Mouse (Mus musculus) macrophage (primary cell): ENCODE measurements around the gene Ggcx. TPM values are rescaled to one million over a fixed set of nuclear protein-coding genes. Genes with fewer than 3 reads are reported as not detected.
A peak's percentile ranks its signal among the peaks of the same experiment; 100 is the strongest.

ENCODE experiments used
- H3K27ac ChIP-seq: fragments of 350-480 bp; formaldehyde crosslinking; 2 replicates; pipeline ENCODE4 v1.9.0; 2021
- H3K36me3 ChIP-seq: fragments of 350-480 bp; formaldehyde crosslinking; 2 replicates; pipeline ENCODE4 v1.9.0; 2021; ENCODE audit errors: inconsistent target
- H3K4me3 ChIP-seq: fragments of 350-480 bp; formaldehyde crosslinking; 2 replicates; pipeline ENCODE4 v1.9.0; 2021; ENCODE audit errors: inconsistent target
- H3K79me2 ChIP-seq: fragments of 350-480 bp; formaldehyde crosslinking; 2 replicates; pipeline ENCODE4 v1.9.0; 2021; ENCODE audit errors: inconsistent target
- WGBS: methylation state at CpG from one replicate; pipeline ENCODE4 v1.1.7; 2026; ENCODE audit warnings: inconsistent platforms; ENCODE audit not compliant: missing documents; 5-methylcytosine and 5-hydroxymethylcytosine counted together
- polyA plus RNA-seq: library from polyadenylated mRNA; stranded (reverse); fragments of 250-400 nt; gene quantifications from 3 replicates; pipeline ENCODE4 v1.2.4, GENCODE M21; 2018; ENCODE audit warnings: inconsistent platforms

Ggcx gene
- polyA plus RNA-seq, 1 experiment from 2014 or later = 7.0 TPM

GRCm38 (mm10) chr6:72392341-72392740, 21.8 kb upstream of the Ggcx start:
- Histone ChIP-seq H3K27ac (no peak overlapping the region), H3K4me3 (no peak overlapping the region), H3K36me3 (peaks cover 16% of the 10 kb centered on the region), H3K79me2 (peaks cover 36% of the 10 kb centered on the region)
- WGBS = 98% methylated on average over 4 of the region's 5 CpGs

- 91% methylated on average over 7 of the region's 10 CpGs for WGBS
- no peak overlapping the region for H3K4me3 ChIP-seq
- H3K36me3 ChIP-seq = no peaks in the 10 kb centered on the region
- no peaks in the 10 kb centered on the region for H3K79me2 ChIP-seq
- no peak overlapping the region for H3K27ac ChIP-seq
These were observed 17.3 kb upstream of the Ggcx start for GRCm38 (mm10) chr6:72396837-72397251.

- H3K36me3 ChIP-seq = no peaks in the 10 kb centered on the region
- no peak overlapping the region for H3K4me3 ChIP-seq
- 89% methylated on average over 2 of the region's 2 CpGs for WGBS
- H3K79me2 ChIP-seq = no peaks in the 10 kb centered on the region
- no peak overlapping the region for H3K27ac ChIP-seq
These were observed 14.1 kb upstream of the Ggcx start for GRCm38 (mm10) chr6:72399967-72400366.

- Histone ChIP-seq H3K4me3 (no peak overlapping the region), H3K27ac (no peak overlapping the region), H3K36me3 (no peaks in the 10 kb centered on the region), H3K79me2 (no peaks in the 10 kb centered on the region)
- WGBS = 19% methylated on average over 7 of the region's 7 CpGs
These were observed 12.2 kb upstream of the Ggcx start for GRCm38 (mm10) chr6:72401875-72402274.

GRCm38 (mm10) chr6:72405356-72405755, 8.8 kb upstream of the Ggcx start:
- Histone ChIP-seq H3K4me3 (no peak overlapping the region), H3K36me3 (no peaks in the 10 kb centered on the region), H3K27ac (no peak overlapping the region), H3K79me2 (no peaks in the 10 kb centered on the region)
- 98% methylated on average over 7 of the region's 7 CpGs for whole genome bisulfite sequencing

- Histone ChIP-seq H3K4me3 (no peak overlapping the region), H3K27ac (no peak overlapping the region), H3K36me3 (no peaks in the 10 kb centered on the region), H3K79me2 (no peaks in the 10 kb centered on the region)
- WGBS = 0% methylated on average over 4 of the region's 5 CpGs
These were observed 7.0 kb upstream of the Ggcx start for GRCm38 (mm10) chr6:72407119-72407518.

- Histone ChIP-seq H3K27ac (no peak overlapping the region), H3K36me3 (no peaks in the 10 kb centered on the region), H3K79me2 (peaks cover 4% of the 10 kb centered on the region; the same call in 1 of the 2 replicates), H3K4me3 (no peak overlapping the region)
- WGBS = 40% methylated on average over 3 of the region's 3 CpGs
These were observed 4.5 kb upstream of the Ggcx start for GRCm38 (mm10) chr6:72409567-72409966.

GRCm38 (mm10) chr6:72410003-72410402, 4.1 kb upstream of the Ggcx start:
- peaks cover 8% of the 10 kb centered on the region; the same call in 1 of the 2 replicates for H3K79me2 ChIP-seq
- 50% methylated on average over 1 of the region's 1 CpGs for WGBS

GRCm38 (mm10) chr6:72410518-72410917, 3.6 kb upstream of the Ggcx start:
- 18% methylated on average over 7 of the region's 7 CpGs for WGBS
- no peak overlapping the region for H3K27ac ChIP-seq
- peaks cover 11% of the 10 kb centered on the region; the same call in 1 of the 2 replicates for H3K79me2 ChIP-seq
- no peaks in the 10 kb centered on the region for H3K36me3 ChIP-seq
- no peak overlapping the region for H3K4me3 ChIP-seq

More at GRCm38 (mm10) chr6:72410003-72410402, 4.1 kb upstream of the Ggcx start:
- no peak overlapping the region for H3K4me3 ChIP-seq
- H3K27ac ChIP-seq = no peak overlapping the region
- H3K36me3 ChIP-seq = no peaks in the 10 kb centered on the region

- Histone ChIP-seq H3K79me2 (peaks cover 11% of the 10 kb centered on the region; the same call in 1 of the 2 replicates), H3K27ac (no peak overlapping the region), H3K4me3 (peak overlapping the region; percentile 90; the same call in 1 of the 2 replicates), H3K36me3 (peaks cover 20% of the 10 kb centered on the region; the same call in 1 of the 2 replicates)
- 79% methylated on average over 5 of the region's 5 CpGs for WGBS
These were observed 1.1 kb downstream of the Ggcx start for GRCm38 (mm10) chr6:72415181-72415580.

GRCm38 (mm10) chr6:72415964-72416772, 2.1 kb downstream of the Ggcx start:
- H3K79me2 ChIP-seq = peaks cover 11% of the 10 kb centered on the region; the same call in 1 of the 2 replicates
- H3K4me3 ChIP-seq = no peak overlapping the region
- H3K27ac ChIP-seq = no peak overlapping the region
- H3K36me3 ChIP-seq = peaks cover 20% of the 10 kb centered on the region; the same call in 1 of the 2 replicates
- WGBS = 94% methylated on average over 7 of the region's 7 CpGs

GRCm38 (mm10) chr6:72418279-72418678, 4.2 kb downstream of the Ggcx start:
- 98% methylated on average over 4 of the region's 4 CpGs for WGBS
- peaks cover 11% of the 10 kb centered on the region; the same call in 1 of the 2 replicates for H3K79me2 ChIP-seq
- no peak overlapping the region for H3K27ac ChIP-seq
- no peak overlapping the region for H3K4me3 ChIP-seq
- H3K36me3 ChIP-seq = peaks cover 29% of the 10 kb centered on the region; the same call in 1 of the 2 replicates

- peaks cover 5% of the 10 kb centered on the region; the same call in 1 of the 2 replicates for H3K79me2 ChIP-seq
- 83% methylated on average over 1 of the region's 1 CpGs for WGBS
- H3K27ac ChIP-seq = no peak overlapping the region
- no peak overlapping the region for H3K4me3 ChIP-seq
- H3K36me3 ChIP-seq = peaks cover 44% of the 10 kb centered on the region
These were observed 5.7 kb downstream of the Ggcx start for GRCm38 (mm10) chr6:72419806-72420205.

GRCm38 (mm10) chr6:72420901-72421300, 6.8 kb downstream of the Ggcx start:
- WGBS = 91% methylated on average over 10 of the region's 10 CpGs

GRCm38 (mm10) chr6:72425646-72426045, 11.5 kb downstream of the Ggcx start:
- H3K4me3 ChIP-seq = no peak overlapping the region
- H3K36me3 ChIP-seq = peaks cover 53% of the 10 kb centered on the region
- no peak overlapping the region for H3K27ac ChIP-seq
- no peaks in the 10 kb centered on the region for H3K79me2 ChIP-seq
- WGBS = 98% methylated on average over 11 of the region's 11 CpGs

More at GRCm38 (mm10) chr6:72420901-72421300, 6.8 kb downstream of the Ggcx start:
- H3K27ac ChIP-seq = no peak overlapping the region
- H3K4me3 ChIP-seq = no peak overlapping the region
- peaks cover 55% of the 10 kb centered on the region for H3K36me3 ChIP-seq
- no peaks in the 10 kb centered on the region; the same call in 1 of the 2 replicates for H3K79me2 ChIP-seq
